Mouse (Mus musculus): ENCODE measurements around the gene Mcoln3.

The Mcoln3 gene

GRCm38 (mm10) chr3:146117997-146118457 is 777 bp downstream of the Mcoln3 start:
- no peak for TF ChIP-seq GATA4 (IDR thresholded peaks at IDR 0.05; ENCODE audit: insufficient replicate concordance, low read length)

- no peak for TF ChIP-seq GATA4 (IDR thresholded peaks at IDR 0.05; ENCODE audit: insufficient replicate concordance, low read length)
Observed at GRCm38 (mm10) chr3:146121310-146122124, 4.3 kb downstream of the Mcoln3 start.

- TF ChIP-seq GATA4 (IDR thresholded peaks at IDR 0.05; ENCODE audit: insufficient replicate concordance, low read length) = no peak
Observed at GRCm38 (mm10) chr3:146122125-146122420, 4.8 kb downstream of the Mcoln3 start.

- no peak for TF ChIP-seq GATA4 (IDR thresholded peaks at IDR 0.05; ENCODE audit: insufficient replicate concordance, low read length)
Observed at GRCm38 (mm10) chr3:146122807-146123463, 5.7 kb downstream of the Mcoln3 start.

GRCm38 (mm10) chr3:146123464-146123825 is 6.2 kb downstream of the Mcoln3 start:
- no peak for TF ChIP-seq GATA4 (IDR thresholded peaks at IDR 0.05; ENCODE audit: insufficient replicate concordance, low read length)

- TF ChIP-seq GATA4 (IDR thresholded peaks at IDR 0.05; ENCODE audit: insufficient replicate concordance, low read length) = no peak
Observed at GRCm38 (mm10) chr3:146127205-146127604, 10.0 kb downstream of the Mcoln3 start.

- no peak for TF ChIP-seq GATA4 (IDR thresholded peaks at IDR 0.05; ENCODE audit: insufficient replicate concordance, low read length)
Observed at GRCm38 (mm10) chr3:146134834-146135233, 17.6 kb downstream of the Mcoln3 start.

GRCm38 (mm10) chr3:146135417-146135816 is 18.2 kb downstream of the Mcoln3 start:
- TF ChIP-seq GATA4 (IDR thresholded peaks at IDR 0.05; ENCODE audit: insufficient replicate concordance, low read length) = no peak

GRCm38 (mm10) chr3:146136422-146136821 is 19.2 kb downstream of the Mcoln3 start:
- TF ChIP-seq GATA4 (IDR thresholded peaks at IDR 0.05; ENCODE audit: insufficient replicate concordance, low read length) = no peak

- no peak for TF ChIP-seq GATA4 (IDR thresholded peaks at IDR 0.05; ENCODE audit: insufficient replicate concordance, low read length)
Observed at GRCm38 (mm10) chr3:146140276-146140675, 23.0 kb downstream of the Mcoln3 start.

GRCm38 (mm10) chr3:146142523-146142922 is 25.3 kb downstream of the Mcoln3 start:
- TF ChIP-seq GATA4 (IDR thresholded peaks at IDR 0.05; ENCODE audit: insufficient replicate concordance, low read length) = no peak

GRCm38 (mm10) chr3:146145501-146145900 is 28.3 kb downstream of the Mcoln3 start:
- TF ChIP-seq GATA4 (IDR thresholded peaks at IDR 0.05; ENCODE audit: insufficient replicate concordance, low read length) = no peak

- no peak for TF ChIP-seq GATA4 (IDR thresholded peaks at IDR 0.05; ENCODE audit: insufficient replicate concordance, low read length)
Observed at GRCm38 (mm10) chr3:146146131-146146530, 28.9 kb downstream of the Mcoln3 start.

- no peak for TF ChIP-seq GATA4 (IDR thresholded peaks at IDR 0.05; ENCODE audit: insufficient replicate concordance, low read length)
Observed at GRCm38 (mm10) chr3:146149156-146150057, 32.2 kb downstream of the Mcoln3 start, which contains the start of gene Mcoln2. Gene Mcoln2 (plus strand): TSS chr3:146149833.

- no peak for TF ChIP-seq GATA4 (IDR thresholded peaks at IDR 0.05; ENCODE audit: insufficient replicate concordance, low read length)
Observed at GRCm38 (mm10) chr3:146150058-146150400, 32.8 kb downstream of the Mcoln3 start.

- TF ChIP-seq GATA4 (IDR thresholded peaks at IDR 0.05; ENCODE audit: insufficient replicate concordance, low read length) = no peak
Observed at GRCm38 (mm10) chr3:146150560-146150959, 33.3 kb downstream of the Mcoln3 start.

All from liver, adult (tissue).